Mouse (Mus musculus) inflammation-experienced regulatory T-cells, adult 6 months (primary cell): ENCODE results near the gene Pappa. TPM values are rescaled to one million over a fixed set of nuclear protein-coding genes. Genes with fewer than 3 reads are reported as not detected.

Source experiments
- ATAC-seq: one replicate; pipeline ENCODE4 v1.8.0; 2017
- polyA plus RNA-seq, 3 experiments: library from polyadenylated mRNA; unstranded; fragments of 100-300 nt; shearing (Covaris generic); gene quantifications; one replicate each; pipeline ENCODE4 v1.2.1; 2017

Gene Pappa
- polyA plus RNA-seq, 3 experiments from 2014 or later: not detected

DNA sequence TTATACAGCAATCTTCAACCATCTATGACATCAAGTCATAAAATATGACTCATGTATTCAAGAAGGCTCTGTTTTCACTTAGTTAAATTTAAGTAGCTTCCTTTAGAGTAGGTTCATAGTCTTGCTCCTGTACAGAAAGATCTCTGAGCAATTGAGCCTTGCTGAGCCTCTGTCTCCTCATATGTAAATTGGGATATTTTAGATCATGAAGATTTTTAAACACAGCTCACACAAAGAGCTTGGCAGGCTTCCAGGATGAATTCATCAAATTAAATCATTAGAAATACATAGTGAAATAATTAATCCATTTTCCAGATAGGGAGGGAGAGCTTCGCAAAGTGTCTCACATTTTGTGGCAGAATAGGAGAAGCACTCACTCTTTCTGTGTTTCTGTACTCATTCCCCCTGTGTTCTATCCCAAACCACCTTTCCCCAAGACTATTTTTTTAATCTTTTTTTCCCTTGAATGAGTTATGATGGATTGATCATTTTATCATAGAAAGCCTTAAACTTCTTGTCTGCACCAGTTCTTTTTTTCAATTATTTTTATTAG, 149.4 kb downstream of the Pappa start:
- ATAC-seq: no peak

DNA sequence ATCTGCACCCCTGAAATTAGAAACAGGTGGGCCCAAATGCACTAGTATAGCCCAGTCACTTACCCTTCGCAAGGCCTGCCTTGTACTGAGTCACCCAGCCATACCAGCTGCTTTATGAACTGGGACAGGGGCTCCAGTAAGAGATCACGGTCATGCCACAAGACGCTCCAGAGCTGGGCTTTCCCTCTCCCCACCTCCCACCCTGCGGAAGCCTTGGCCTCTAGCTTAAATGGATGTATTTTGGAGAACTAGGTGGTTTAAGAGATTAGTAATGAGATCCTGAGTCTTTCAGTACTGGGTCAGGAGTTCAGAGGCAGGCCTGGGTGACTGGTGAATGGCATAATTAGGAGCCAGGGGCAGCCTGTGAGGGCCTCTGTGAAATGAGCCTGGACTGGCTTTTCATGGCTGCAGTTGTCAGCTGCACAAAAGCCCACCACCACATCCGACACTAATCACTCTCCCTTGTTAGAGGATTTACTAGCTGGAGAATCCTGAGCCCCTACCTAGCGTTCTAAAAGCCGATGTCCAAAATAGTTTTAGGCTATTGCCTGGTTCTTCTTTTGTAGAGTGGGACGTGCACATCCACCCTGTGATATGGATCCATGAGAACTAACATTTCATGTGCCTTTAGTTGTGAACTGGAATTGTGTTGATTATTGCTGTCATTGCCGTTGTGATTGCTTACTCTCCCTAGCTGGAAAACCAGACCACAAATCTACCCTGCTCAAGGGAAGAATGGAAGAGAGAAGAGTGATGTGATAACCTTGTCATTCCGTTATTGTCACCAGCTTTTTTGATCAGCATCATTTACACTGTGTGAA, 154.7 kb downstream of the Pappa start:
- ATAC-seq: no peak

DNA sequence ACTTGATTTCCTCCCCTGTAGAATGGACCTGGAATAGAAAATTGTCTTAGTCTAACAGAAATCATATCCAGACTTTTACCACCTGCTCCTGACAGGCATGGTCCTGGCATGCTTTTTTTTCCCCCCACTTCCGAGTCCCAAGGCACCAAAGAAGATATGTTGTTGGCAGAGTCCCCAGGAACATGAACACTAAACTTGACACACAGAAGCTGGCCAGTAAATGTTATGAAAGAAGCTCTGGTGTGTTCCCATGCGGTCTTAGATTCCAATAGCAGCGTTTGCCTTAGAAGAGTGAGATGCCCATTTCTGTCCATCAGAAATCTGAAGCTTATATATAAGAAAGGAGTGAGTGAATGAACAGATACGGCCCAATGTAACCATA, 155.3 kb downstream of the Pappa start:
- ATAC-seq: no peak

DNA sequence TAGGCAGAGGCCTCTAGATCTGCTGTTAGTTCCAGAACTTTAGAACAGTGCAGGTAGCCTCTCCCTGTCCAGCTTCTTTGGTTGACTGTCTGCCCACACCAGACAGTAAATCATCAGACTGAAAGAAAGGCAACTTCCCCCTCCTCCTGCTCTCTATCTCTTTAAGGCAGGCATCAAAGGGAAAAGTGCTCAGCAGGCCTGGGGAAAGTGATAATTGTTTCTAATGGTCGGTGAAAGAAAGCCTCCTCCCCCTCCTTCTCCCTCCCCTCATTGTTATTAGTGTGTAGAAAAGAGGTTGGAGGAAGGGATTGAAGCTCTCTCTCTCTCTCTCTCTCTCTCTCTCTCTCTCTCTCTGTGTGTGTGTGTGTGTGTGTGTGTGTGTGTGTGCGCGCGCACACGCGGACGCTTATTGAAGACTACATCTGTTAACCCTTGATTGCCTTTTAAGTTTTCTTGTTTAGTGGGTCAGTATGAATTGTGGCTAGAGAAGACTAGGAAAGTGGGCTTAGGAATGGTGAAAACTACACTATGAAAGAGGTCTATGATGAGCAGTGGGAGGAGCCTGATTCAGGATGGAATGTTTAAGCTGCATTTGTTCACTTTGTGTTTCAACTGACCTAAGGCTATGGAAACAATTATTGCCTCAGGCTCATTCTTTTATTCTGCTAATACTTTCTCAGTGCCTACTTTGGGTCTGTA, 156.2 kb downstream of the Pappa start:
- ATAC-seq: no peak

DNA sequence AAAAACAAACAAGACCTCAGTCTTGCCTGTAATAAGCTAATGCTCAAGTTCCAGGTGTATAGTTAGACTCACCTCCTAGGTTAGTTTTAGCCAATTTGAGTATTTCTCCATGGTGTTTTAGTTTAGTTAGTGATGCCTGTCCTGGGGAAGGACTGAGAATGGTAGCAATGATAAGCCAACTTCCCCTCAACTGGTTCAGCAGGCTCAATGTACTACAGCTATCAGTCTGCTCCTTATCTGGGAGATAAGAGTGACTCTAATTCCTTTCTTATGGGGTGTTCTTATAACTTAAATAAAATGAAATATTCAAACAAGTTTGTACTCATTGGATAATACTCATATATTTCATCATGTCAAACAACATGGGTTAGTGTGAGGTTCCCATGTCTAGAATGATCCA, 156.9 kb downstream of the Pappa start:
- no peak for ATAC-seq

DNA sequence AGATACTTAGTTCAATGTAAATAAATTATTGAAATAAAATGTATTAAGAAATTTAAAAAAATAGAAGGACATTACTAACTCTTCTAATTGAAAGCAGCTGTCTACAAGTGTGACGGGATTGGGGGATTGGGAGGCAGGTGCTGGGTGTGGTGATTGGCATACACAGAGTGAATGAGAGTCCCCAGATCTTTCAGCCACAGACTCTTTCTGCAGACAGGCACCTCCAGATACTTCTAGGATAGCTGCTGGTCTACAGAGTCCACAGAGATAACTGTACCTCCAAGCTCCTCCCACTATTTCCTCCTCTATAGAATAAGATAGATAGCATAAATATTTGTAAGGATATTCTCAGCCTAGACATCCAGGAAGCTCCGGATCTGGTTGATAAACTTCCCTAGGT, 159.6 kb downstream of the Pappa start:
- ATAC-seq: no peak

DNA sequence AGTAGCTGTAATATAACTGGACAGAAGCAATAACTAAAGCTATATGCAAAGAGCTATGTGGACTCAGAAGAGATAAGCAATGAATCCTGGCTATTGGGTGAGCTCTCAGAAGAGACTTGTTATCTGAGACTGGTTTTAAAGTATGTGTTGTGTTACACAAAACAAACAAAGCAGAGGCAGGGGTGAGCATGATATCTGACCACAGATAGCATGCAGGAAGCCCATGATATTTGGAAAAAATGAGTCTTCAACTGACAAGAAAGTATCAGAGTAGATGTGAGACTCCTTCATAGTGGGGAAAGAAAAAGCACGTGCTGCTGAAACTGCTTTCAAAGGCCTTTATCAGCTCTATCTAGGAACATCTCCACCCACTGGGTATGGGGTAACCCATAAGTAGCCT, 161.2 kb downstream of the Pappa start:
- no peak for ATAC-seq

DNA sequence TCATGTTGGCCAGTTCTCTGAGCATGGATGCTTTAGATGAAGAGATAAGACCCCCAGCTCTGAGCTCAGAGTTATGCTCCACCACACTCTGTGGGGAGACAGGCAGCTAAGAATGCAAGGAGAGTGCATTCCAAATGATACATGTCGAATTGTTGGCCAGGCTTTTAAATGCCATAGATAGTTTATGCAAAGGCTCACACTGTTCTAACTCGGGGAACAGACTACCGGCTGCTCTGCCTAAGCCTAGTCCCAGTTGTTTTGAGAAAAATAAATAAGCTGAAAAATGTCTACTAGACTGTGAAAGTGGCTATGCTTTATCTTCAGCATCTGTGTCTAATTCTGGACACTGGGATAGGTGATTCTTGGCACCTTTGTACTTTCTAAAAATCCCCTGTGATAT, 165.3 kb downstream of the Pappa start:
- no peak for ATAC-seq

DNA sequence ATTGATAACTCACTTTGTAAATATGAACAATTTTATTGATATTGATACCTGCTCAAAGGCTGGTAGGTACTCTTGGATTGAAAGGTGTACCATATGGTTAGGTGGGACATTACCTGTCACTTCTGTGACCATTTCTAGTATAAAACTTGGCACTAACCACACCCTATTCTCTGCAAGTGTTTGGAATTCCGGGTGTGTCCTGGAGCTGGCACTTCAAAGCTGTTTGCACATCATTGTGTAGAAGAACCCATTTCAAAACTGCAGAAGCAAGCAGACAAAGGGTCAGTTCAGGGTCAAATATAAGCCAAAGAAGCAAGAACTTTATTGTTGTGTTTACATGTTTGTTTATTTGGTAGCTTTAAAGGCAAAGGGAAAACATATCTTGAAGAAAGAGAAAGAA, 171.8 kb downstream of the Pappa start:
- no peak for ATAC-seq

DNA sequence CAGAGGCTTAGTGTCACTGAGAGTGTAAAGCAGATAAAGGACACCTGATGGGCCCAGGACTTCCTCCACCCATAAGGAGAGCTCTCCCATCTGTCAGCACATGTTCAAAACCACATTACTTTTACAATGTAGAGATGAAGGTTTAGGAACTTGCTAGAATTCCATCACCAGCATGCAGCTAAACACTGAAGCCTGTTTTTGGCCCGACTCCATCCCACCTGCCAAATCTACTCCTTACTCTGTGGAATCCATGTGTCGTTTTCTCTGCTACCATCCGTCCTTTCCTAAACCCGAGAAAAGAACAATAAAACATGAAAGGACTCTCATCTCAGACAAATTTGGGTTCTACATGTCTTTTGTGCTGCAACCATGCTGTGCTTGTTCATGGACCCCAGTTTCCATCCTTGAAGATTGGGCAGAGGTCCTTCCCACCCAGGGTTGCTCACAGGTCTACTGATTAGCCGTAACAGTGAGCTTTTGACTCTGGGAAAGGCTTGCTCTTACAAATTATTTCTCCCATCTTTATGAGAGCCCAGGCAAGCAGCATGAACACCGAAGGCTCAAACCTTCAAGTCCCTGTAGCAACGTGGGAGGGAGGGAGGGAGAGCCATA, 172.5 kb downstream of the Pappa start:
- no peak for ATAC-seq

DNA sequence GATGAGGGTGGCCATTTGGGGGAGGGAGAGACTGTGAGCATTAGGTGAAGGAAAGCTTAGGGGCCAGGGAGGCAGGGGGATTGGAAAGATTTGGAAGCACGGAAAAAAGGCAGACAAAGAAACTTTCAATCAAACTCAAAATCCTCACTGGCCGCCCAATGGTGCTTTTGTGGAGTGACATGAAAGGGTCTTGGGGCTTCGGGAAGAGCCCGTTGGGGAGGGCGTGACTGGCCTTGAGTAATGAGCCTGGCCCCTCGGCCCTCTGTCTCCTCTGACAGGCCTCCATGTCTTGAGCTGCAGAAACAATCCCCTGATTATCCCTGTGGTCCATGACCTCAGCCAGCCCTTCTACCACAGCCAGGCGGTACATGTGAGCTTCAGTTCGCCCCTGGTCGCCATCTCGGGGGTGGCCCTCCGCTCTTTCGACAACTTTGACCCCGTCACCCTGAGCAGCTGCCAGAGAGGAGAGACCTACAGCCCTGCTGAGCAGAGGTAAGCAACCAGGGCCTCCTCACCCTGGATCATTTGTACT, 173.1 kb downstream of the Pappa start:
- ATAC-seq: no peak

DNA sequence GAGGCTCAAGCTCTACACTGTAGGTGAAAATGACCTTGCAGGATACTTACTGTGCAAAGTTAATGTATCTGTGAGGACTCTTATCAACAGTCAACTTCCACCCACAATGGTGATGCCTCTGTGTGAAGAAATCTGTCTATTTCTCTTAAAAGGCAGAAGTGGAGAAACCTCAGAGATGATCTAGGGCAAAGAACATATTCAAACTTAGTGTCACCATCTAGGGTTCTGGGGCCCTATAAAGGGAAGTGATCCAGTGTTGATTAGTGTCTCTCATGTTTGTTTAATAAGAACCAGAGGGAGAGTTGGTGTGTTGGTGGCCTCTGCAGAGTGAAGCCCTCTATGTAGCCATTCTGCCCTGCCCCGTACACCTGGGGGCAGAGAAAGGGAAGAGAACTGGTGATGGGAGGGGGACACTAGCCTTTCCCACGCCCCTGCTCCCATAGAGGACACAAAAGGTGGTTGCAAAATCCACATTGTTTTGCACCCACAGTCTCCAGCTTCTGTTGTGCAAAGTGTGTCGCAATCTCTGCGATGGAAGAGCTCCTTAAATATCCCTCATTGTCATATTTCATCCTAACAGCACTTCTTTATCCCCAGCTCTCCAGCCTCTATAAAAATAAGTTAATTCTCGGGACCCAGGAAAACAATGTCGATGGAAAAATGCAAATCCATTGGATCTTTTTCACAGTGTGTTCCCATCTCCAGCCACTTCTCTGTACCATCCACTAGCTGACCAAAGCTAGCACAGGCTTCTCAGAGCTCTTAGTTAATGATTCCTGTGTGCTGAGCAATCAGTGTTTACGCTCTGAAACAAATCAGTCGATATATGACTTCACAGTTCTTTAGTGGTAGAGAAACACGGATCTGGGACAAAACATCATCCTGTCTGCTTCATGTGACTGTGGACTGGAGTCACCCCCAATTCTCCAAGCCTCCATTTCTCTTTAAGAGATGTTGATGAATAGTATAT, 174.5 kb downstream of the Pappa start:
- ATAC-seq: no peak

DNA sequence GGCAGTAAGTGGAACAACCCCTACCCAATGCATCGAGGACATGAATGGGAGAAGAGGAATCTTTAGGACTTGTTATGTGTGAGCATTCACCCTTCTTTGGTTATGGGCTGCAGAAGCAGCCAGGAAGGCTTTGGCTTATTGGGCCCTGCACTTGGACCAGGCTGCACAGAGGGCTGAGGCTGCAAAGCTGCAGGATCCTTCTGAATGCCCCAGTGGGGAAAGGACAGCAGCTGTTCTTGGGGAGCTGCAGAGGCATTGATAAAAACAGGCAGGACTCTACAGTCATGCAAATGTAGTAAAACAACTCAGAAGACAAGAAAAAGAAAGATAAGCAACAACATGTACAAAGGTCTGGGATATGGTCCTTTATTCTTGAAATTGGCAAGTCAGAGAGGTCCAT, 175.4 kb downstream of the Pappa start:
- ATAC-seq: no peak

DNA sequence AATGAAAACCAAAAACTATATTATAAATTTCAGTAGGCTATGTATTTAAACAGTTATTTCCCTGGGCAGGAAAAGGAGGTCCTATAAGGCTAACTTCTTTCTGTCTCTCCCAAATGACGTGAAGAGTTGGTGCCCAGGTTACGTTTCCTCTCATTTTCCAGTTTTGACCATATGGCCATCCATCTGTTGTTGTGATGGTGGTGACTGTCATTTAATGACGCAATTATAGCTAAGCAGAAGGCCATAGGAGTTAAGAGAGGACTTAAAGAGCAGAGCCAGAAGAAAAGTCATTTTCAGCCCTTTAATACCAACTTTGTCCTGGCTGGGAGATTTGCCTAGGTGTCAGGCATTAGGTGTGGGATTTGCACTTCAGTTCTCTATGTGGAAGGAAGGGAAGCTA, 176.5 kb downstream of the Pappa start:
- ATAC-seq: no peak

DNA sequence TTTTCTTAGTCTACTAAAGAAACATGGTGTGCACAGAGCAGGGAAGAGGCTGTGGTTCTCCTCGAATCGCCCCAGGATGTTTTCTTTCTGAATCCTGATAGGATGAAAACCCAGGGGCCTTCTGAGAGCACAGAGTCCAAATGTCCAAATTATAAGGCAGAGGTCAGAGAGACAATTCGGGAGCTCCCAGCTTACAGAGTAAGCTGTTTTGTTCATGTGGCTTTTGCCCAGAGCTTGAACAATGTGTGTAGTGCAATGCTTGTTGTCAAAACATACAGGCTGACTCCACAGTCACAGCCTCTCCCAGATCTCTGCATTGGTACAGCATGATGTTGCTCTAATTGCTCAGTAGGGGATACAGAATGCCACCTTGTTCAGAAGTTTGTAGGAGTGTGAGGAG, 178.7 kb downstream of the Pappa start:
- ATAC-seq: no peak

DNA sequence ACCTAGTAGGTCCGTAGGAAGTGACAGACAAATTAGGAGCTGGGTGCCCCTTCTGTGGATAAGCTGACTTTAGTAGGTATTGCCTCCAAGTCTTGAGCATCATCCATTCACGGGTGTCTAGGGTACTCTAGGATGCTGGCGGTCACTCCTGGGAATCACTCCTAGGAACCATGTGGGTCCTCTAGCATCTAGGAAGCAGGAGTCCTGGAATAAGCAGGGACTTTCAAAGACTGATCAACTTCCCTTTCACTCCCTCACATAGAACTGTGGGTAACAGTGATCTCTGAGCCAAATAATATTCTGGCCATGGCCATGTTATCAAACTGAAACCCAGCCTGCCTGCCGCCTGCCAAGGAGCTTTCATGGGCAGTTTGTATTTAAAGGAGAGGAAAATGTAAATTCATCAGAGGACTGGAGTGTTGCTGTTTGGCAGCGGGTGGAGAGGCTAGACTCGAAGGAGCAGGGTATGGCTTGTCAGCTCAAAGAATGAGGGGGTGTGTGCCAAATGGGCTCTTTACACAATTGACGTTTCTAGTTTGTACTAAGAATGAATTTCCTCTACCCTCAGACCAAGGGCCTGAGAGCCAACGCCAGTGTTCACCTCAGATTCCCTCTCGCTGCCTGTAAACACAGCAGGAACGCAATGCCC, 194.0 kb downstream of the Pappa start:
- no peak for ATAC-seq

DNA sequence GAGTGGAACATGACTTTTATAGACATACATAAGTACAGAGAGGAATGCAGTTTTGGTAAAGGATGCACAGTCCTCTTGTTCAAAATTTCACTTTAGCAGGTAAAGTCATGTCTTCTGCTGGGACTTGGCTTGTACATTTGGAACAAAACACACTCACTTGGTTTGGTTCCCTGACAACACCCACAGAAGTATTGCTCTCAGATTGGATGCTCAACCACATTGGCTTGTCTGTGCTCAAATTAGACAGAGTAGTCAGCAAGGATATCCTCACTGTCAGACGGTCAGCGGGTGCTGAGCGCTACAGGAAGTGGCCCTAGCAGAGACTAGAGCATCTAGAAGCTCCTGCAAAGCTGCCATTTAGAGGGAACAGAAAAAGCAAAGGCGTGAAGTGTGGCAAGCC, 197.4 kb downstream of the Pappa start:
- ATAC-seq: no peak

DNA sequence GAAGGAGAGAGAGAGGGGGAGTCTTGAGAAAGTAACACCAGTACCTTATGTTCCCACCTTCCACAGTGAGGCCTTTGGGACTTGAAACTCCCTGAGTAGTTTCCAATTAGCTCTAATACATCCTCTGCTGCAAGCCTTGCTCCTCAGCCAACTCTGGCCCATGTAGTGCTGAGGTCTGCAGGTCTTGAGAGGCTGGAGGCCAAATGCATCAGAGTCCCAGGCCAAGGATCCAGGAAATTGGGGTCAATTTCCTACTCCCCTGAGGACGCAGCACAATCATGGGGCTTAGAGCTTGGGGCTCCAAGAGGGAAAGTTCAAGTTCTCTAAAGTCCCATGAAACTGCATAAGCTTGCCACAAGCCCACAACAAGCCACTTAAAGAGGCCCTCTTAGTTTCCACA, 198.0 kb downstream of the Pappa start:
- no peak for ATAC-seq

DNA sequence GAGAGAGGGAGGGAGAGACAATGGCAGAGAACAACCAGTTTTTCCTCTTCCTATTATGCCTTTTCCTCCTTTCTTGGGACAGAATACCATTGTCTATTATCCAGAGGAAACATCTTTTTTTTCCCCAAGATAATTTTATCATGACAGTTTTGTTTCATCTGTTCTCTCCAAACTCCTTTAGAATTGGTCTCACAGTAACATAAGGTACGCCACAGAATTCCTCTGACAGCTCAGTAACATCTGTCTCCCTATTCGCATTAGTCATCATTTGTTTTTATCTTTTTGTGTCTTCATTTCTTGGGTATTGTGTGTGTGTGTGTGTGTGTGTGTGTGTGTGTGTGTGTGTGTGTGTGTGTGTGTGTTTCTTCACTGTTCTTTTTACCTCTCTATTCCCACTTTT, 201.8 kb downstream of the Pappa start:
- ATAC-seq: no peak

DNA sequence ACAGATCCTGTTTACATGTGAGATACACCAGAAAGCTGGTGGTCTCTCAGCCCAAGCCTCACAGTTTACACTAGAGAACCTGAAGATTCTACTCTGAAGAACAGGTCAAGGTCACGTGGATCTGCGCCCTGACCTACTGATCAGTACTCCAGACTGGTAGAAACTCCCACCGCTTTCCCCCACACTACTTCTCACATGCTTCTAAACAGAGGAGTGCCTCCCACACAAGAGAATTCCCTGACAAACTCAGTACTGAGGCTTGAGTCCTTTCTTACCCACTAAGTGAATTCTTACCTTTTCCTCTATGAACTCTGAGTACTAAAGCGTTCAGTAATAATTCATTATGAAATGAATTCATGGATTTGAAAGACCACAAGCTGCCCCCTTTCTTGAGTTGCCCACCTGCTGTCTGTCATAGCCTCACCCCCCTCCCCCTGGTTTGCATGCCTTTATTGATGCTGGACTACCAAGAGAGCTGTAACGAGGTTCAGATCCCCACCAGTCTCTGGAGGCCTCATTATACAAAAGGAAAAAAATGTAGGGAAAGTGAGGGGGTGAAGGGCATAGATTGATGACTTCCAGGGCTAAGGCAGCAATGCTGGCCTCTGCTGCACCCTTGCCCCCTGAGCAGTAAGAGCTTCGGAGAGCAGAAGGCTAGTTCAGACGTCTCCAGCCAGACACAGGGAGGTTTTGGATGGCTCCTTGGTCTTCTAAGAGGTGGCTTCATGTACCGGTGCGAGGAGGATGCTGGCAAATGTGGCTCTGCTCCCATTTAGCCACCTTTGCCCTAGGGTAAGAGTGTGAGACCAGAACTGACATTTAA, 204.7 kb downstream of the Pappa start:
- ATAC-seq: no peak

DNA sequence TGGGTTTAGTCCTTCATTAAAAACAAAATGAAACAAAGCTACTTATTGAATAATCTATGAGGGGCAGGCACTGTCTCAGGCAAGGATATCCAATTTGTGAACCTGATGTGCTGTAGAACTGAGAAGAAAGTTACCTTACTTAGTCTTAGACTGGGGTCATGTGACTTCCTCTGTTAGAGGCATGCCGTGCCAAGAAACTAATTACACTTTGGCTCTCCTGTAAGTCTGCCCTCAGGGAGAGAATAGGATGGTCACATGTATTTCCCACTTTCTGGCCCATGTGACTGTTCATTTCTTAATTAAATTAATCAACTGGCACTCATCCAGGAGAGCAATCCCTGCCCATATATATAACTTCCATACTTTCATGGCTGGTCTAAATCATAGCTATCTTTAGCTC, 209.7 kb downstream of the Pappa start:
- no peak for ATAC-seq
